Mouse (Mus musculus) central nervous system, embryonic 11.5 days (tissue): ENCODE measurements around the gene Krt26. TPM values are rescaled to one million over a fixed set of nuclear protein-coding genes. Genes with fewer than 3 reads are reported as not detected.

Experiments
- polyA plus RNA-seq: library from polyadenylated mRNA; depleted of rRNA; stranded (reverse); fragments of >200 nt; gene quantifications from 2 replicates; pipeline ENCODE4 v1.2.3, GENCODE M21; 2012; rRNA removed

Krt26 gene
- polyA plus RNA-seq: 0.12 and 0.25 TPM in 2 replicates

DNA sequence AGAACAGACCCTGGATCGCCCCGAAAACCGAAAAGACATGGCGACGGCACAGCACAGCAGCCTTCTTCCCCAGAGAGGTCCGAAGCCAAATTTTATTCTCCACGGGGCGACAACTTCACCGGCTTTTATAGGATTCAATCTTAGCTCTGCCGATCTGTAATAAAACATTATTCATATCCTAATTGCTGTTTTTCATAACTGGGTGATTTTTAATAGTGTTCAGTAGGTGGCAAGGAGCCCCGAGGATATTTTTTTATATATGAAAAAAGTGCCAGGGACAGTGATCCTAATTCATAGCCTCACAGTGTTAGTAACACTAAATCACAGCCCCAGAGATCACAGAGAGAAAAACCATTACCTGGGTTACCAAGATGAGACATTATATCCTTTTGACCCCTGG, at the start of gene Krt26:
Gene Krt26 (minus strand): TSS at position 101 of the 400 bp plus-strand sequence.

GRCm38 (mm10) chr11:99374803-99375202, 37.0 kb upstream of the Krt26 start, which contains the start of gene Krt28:
Krt28 (minus strand) TSS chr11:99374903.

DNA sequence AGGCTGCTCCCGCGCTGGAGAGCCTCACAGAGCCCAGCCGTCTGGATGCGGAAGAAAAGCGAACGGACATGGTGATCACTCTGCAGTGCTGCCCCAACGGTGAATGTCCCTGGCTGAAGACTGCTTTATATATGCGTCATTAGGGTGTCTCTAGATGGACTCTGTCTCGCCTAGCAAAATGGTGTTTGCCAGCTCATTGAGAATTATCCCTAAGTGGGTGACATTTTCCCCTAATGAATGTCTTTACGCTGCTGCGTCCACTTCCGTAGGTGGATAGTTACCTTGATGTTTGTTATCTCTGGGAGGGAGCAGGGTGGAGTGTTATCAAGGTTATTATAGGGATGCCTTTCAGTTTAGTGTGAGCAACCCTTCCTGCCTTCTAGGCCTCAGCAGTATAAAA, 13.2 kb upstream of the Krt26 start, which contains the start of gene Krt27:
Gene Krt27 (minus strand): TSS at position 101 of the 400 bp plus-strand sequence.

GRCm38 (mm10) chr11:99322851-99323250, 14.9 kb downstream of the Krt26 start, which contains the start of gene Krt25:
Krt25 (minus strand) TSS chr11:99322951.

DNA sequence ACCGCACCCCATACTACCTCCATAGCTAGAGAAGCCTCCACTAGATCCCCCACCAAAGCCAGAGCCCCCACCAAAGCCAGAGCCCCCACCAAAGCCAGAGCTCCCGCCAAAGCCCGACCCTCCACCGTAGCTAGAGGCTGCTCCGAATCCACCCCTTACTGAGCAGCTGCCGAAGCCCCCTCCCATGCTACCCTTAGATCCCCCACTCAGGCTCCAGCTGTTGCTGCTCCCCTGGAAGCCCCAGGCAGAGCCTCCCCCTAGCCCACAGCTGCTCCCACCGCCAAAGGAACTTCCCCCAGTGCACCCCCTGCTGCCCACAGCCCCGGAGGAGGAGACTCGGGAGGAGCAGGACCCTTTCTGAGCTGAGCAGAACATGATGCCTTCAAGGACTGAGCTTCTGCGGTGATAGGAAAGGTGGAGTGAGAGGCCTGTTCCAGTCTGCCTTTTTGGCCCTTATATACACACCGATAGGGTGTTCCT, 52.9 kb downstream of the Krt26 start, which contains the start of gene Krt24:
Gene Krt24 (minus strand): TSS at position 430 of the 480 bp plus-strand sequence.

Other genes with a start within 250 kb of the Krt26 start
- 0.41 and 0.91 TPM in 2 replicates for gene Tns4, start 248.7 kb downstream of the Krt26 start, polyA plus RNA-seq
- 0.12 and 0.39 TPM in 2 replicates for gene Ccr7, start 182.9 kb downstream of the Krt26 start, polyA plus RNA-seq
- 429 and 695 TPM in 2 replicates for gene Smarce1, start 106.9 kb downstream of the Krt26 start, polyA plus RNA-seq
- gene Krt222, start 93.9 kb downstream of the Krt26 start, polyA plus RNA-seq: 0.22 and 0.40 TPM in 2 replicates
- gene Krt24, start 52.7 kb downstream of the Krt26 start, polyA plus RNA-seq: 0.31 TPM in 1 of 2 replicates, not detected in the other
- gene Krt25, start 15.0 kb downstream of the Krt26 start, polyA plus RNA-seq: 0.02 and 0.07 TPM in 2 replicates
- gene Krt27, start 13.1 kb upstream of the Krt26 start, polyA plus RNA-seq: 0.02 TPM in 1 of 2 replicates, not detected in the other
- 0.24 and 0.30 TPM in 2 replicates for gene Krt28, start 36.9 kb upstream of the Krt26 start, polyA plus RNA-seq
- 5.6 and 10.6 TPM in 2 replicates for gene Krt10, start 51.4 kb upstream of the Krt26 start, polyA plus RNA-seq
- gene Krt12, start 84.3 kb upstream of the Krt26 start, polyA plus RNA-seq: 0.04 TPM in 1 of 2 replicates, not detected in the other
- gene Krt20, start 100.2 kb upstream of the Krt26 start, polyA plus RNA-seq: 1.1 and 2.3 TPM in 2 replicates
- gene Krt23, start 155.2 kb upstream of the Krt26 start, polyA plus RNA-seq: 0.08 and 0.14 TPM in 2 replicates
- gene Krt39, start 183.4 kb upstream of the Krt26 start, polyA plus RNA-seq: not detected in 2 replicates
- gene Krt40, start 205.2 kb upstream of the Krt26 start, polyA plus RNA-seq: 0.07 TPM in 1 of 2 replicates, not detected in the other
- not detected in 2 replicates for gene Krtap3-3, start 212.9 kb upstream of the Krt26 start, polyA plus RNA-seq
- gene Krtap3-2, start 218.9 kb upstream of the Krt26 start, polyA plus RNA-seq: not detected in 2 replicates
- not detected in 2 replicates for gene Gm11939, start 221.5 kb upstream of the Krt26 start, polyA plus RNA-seq
- gene Krtap3-1, start 228.7 kb upstream of the Krt26 start, polyA plus RNA-seq: not detected in 2 replicates
- not detected in 2 replicates for gene Krtap1-5, start 243.1 kb upstream of the Krt26 start, polyA plus RNA-seq
- not detected in 2 replicates for gene Krtap1-4, start 245.7 kb upstream of the Krt26 start, polyA plus RNA-seq